Mouse (Mus musculus) ES-Bruce4 (cell line): ENCODE measurements around the gene Ttc39b. TPM values are rescaled to one million over a fixed set of nuclear protein-coding genes. Genes with fewer than 3 reads are reported as not detected.

Experiments
- H3K27ac ChIP-seq: 2 replicates; pipeline ENCODE4 v1.5.1; 2012; ENCODE audit warnings: low read length, inconsistent platforms; ENCODE audit not compliant: insufficient read depth
- H3K27me3 ChIP-seq: 2 replicates; pipeline ENCODE4 v1.6.1; 2012; ENCODE audit warnings: mild to moderate bottlenecking, low read length, inconsistent platforms; ENCODE audit not compliant: control insufficient read depth, poor library complexity, insufficient read depth, severe bottlenecking
- H3K36me3 ChIP-seq: 2 replicates; pipeline ENCODE4 v1.6.1; 2012; ENCODE audit warnings: inconsistent platforms, mild to moderate bottlenecking, low read length, moderate library complexity; ENCODE audit not compliant: control insufficient read depth, poor library complexity, insufficient read depth, severe bottlenecking
- H3K4me1 ChIP-seq: one replicate; pipeline ENCODE4 v1.8.1; 2011; ENCODE audit warnings: low read length; ENCODE audit not compliant: control insufficient read depth, insufficient read depth
- H3K4me3 ChIP-seq: 2 replicates; pipeline ENCODE4 v1.5.1; 2011; ENCODE audit warnings: low read depth, mild to moderate bottlenecking, low read length
- H3K9ac ChIP-seq: 2 replicates; pipeline ENCODE4 v1.6.1; 2012; ENCODE audit warnings: low read depth, mild to moderate bottlenecking, inconsistent platforms; ENCODE audit not compliant: poor library complexity, severe bottlenecking
- H3K9me3 ChIP-seq: replicated peaks from 2 replicates; pipeline ENCODE4 v1.6.1; 2012; ENCODE audit warnings: mild to moderate bottlenecking, low read length, inconsistent platforms; ENCODE audit not compliant: control insufficient read depth, poor library complexity, insufficient read depth, severe bottlenecking
- CTCF ChIP-seq: IDR thresholded peaks from one replicate; pipeline ENCODE4 v1.8.1; 2011; ENCODE audit warnings: low read depth, low read length
- EP300 ChIP-seq: IDR thresholded peaks from 2 replicates; pipeline ENCODE4 v1.6.1; 2011; ENCODE audit warnings: low read depth, low read length; ENCODE audit not compliant: insufficient read depth
- POLR2A ChIP-seq: IDR thresholded peaks from one replicate; pipeline ENCODE4 v1.8.1; 2011; ENCODE audit warnings: low read length; ENCODE audit not compliant: insufficient read depth
- polyA plus RNA-seq: library from polyadenylated mRNA; stranded (reverse); fragments of >200 nt; gene quantifications from 2 replicates; pipeline ENCODE4 v1.2.4, GENCODE M21; 2011; ENCODE audit warnings: low read depth; ENCODE audit not compliant: missing spikeins, insufficient read depth, insufficient read length

Ttc39b gene
- polyA plus RNA-seq, 1 experiment: 48.9 TPM

GRCm38 (mm10) chr4:83261998-83262397 is 62.1 kb downstream of the Ttc39b start:
- H3K27me3 ChIP-seq: no peaks in the 10 kb centered on the region
- H3K27ac ChIP-seq: peak overlapping the region; percentile 47; the same call in 1 of the 2 replicates
- no peak overlapping the region for H3K4me3 ChIP-seq
- H3K36me3 ChIP-seq: peaks cover 18% of the 10 kb centered on the region
- no peak overlapping the region for H3K9ac ChIP-seq
- TF ChIP-seq POLR2A: no peak
- TF ChIP-seq EP300: no peak
- TF ChIP-seq CTCF: no peak
- no peaks in the 10 kb centered on the region for H3K9me3 ChIP-seq
- H3K4me1 ChIP-seq: peaks cover 1% of the 10 kb centered on the region

DNA sequence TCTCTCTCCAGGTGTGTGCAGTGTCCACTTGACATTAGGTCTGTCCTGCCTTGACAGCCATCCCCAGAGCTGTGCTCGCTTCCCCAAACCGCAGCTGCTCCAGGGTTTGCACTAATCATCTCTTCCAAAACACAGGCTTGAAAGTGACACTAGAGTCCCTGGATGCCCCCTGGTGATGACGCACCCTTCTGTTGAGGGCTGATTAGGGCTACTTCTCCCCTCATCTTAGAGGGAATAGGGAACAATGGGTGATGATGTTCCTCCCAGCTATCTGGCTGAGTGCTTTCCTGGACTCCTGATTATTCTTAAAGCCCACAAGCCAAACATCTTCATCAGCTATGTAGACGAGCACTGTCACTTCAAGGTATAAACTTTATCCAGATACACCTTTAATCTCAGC is 64.4 kb downstream of the Ttc39b start:
- TF ChIP-seq CTCF (no peak), POLR2A (no peak), EP300 (no peak)

DNA sequence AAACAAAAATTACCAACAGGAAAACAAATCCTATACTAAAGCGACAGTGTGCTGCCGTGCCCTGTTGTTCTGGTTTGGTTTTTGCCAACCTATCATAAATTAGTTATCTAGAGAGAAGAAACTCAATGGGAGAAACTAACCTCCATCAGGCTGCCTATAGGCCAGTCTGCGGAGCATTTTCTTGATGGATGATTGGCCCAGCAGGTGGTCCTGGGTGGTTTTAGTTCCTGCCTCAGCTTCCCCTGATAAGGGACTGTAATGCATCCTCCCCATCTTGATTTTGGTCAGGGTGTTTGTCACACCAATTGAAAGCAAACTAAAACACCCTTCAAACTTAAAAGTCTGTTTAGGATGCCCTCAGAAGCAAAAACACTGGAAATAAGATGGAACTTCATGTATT is 65.8 kb downstream of the Ttc39b start:
- TF ChIP-seq CTCF: no peak
- TF ChIP-seq POLR2A: no peak
- TF ChIP-seq EP300: no peak
- H3K36me3 ChIP-seq: peaks cover 14% of the 10 kb centered on the region

More for the DNA sequence above, 64.4 kb downstream of the Ttc39b start:
- Histone ChIP-seq H3K27me3 (no peaks in the 10 kb centered on the region), H3K9me3 (no peaks in the 10 kb centered on the region), H3K9ac (no peak overlapping the region), H3K4me1 (peaks cover 3% of the 10 kb centered on the region), H3K27ac (no peak overlapping the region), H3K36me3 (peaks cover 18% of the 10 kb centered on the region), H3K4me3 (no peak overlapping the region)

DNA sequence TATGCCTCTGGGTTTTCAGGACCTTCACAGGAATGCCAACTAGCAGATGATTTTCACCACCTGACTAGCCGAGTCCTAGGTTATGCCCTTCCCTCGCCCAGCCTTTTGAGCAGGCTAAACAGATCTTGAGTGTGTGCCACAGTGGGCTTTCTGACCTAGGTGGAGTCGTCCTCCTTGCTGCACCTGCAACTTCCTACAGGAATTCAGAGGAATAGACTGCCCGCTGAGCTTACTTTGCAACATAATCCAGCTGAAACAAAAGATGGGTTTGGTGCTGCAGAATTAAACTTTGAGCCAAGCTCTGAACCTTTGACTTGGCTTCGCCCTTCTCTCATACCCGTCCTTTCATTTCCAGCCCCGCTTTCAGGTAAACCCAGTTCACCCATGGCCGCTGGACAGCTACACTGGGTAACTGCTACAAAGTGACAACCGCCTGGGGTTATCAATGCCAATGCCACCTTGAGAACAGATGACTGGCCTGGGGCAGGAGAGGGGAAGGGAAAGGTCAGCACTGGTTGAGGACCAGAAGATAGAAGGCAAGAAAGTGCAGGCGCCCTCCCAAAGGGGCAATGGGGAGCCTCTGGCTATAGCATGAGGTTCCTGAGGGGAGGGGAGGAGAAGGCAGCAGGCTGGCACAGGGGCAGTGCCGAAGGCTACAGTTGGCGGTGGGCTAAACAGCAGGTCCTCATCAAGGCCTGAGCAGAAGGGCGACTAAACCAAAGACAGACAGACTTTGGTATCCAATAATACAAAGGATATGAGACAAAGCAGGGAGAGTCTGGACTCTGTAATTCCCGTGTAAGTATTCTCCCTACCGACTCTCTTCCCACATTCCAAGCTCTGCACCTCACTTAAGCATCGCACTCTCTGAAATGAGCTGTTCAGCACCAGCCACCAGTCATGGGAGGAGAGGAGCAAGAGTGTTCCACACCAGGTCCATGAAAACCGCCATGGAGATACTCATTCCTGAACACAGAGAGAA is 66.5 kb downstream of the Ttc39b start:
- Histone ChIP-seq H3K36me3 (peaks cover 14% of the 10 kb centered on the region), H3K4me1 (peaks cover 3% of the 10 kb centered on the region), H3K9me3 (no peaks in the 10 kb centered on the region), H3K4me3 (peak overlapping the region; percentile 10; the same call in 1 of the 2 replicates), H3K9ac (no peak overlapping the region; the same call in 1 of the 2 replicates), H3K27ac (peak overlapping the region; percentile 88), H3K27me3 (no peaks in the 10 kb centered on the region)
- TF ChIP-seq CTCF (no peak), POLR2A (no peak), EP300 (peak; percentile 88)

More for the DNA sequence above, 65.8 kb downstream of the Ttc39b start:
- Histone ChIP-seq H3K4me1 (peaks cover 3% of the 10 kb centered on the region), H3K27me3 (no peaks in the 10 kb centered on the region), H3K9ac (no peak overlapping the region; the same call in 1 of the 2 replicates), H3K27ac (peak overlapping the region; percentile 74), H3K4me3 (no peak overlapping the region), H3K9me3 (no peaks in the 10 kb centered on the region)

DNA sequence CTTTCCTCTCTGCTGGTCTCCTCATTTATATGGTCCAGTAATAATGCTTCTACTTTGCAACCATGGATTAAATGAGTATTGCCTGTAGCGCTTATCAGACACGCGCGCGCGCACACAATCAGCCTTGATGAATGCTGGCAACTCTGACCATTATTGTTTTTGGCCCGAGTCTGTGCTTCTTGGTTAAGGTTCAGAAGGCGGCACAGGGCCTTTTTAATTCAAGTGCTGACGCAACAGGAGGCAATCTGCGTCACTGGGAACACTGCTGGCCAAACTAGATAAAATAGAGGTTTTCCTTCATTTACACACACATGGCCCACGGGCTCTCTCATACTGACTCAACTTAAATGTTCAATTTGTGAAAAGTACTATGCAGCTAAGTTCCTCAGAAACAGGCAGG is 67.3 kb downstream of the Ttc39b start:
- Histone ChIP-seq H3K27me3 (no peaks in the 10 kb centered on the region), H3K4me3 (no peak overlapping the region), H3K9ac (no peak overlapping the region), H3K4me1 (peaks cover 3% of the 10 kb centered on the region), H3K36me3 (peaks cover 14% of the 10 kb centered on the region), H3K27ac (peak overlapping the region; percentile 88), H3K9me3 (no peaks in the 10 kb centered on the region)
- TF ChIP-seq CTCF: no peak
- TF ChIP-seq EP300: no peak
- no peak for TF ChIP-seq POLR2A

GRCm38 (mm10) chr4:83254941-83255340 is 69.1 kb downstream of the Ttc39b start:
- H3K4me1 ChIP-seq: peaks cover 2% of the 10 kb centered on the region
- H3K36me3 ChIP-seq: no peaks in the 10 kb centered on the region; the same call in 1 of the 2 replicates
- peak overlapping the region; percentile 74 for H3K27ac ChIP-seq
- TF ChIP-seq EP300: no peak
- TF ChIP-seq POLR2A: peak; percentile 22
- no peak for TF ChIP-seq CTCF
- no peaks in the 10 kb centered on the region for H3K27me3 ChIP-seq
- H3K9me3 ChIP-seq: no peaks in the 10 kb centered on the region
- no peak overlapping the region for H3K4me3 ChIP-seq
- peak overlapping the region; percentile 20; the same call in 1 of the 2 replicates for H3K9ac ChIP-seq
